Mouse (Mus musculus): Measurements from ENCODE around the gene Mup6. TPM values are rescaled to one million over a fixed set of nuclear protein-coding genes. Genes with fewer than 3 reads are reported as not detected.
"Not testable (repeated sequence)": the region's sequence is repeated elsewhere in the genome, so short reads cannot be mapped to it uniquely, and the experiment has no call there.

Gene Mup6
- total and polyA plus RNA-seq, 3 experiments, result not detected

DNA sequence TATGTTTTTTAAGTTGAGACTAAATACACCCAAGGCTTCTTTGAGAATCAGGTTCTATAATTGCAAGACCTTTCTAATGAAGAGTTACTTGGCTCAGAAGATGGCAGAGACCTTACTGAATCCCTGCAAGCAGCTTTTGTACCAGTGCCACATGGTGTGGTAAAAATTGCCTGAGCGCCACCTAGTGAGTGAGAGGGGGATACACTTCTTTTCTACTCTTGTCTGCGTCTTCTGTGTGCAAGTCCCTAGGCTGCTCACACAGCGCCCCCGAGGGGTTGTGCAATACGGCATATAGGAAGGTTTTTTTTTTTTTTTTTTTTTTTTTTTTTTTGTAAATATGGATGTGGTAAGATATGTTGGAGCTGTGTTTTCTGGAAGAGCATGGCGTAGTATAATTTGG lies 35.7 kb upstream of the Mup6 start:
- no peaks in the 10 kb centered on the region for H3K79me2 ChIP-seq (replicated peaks; ENCODE audit: control insufficient read depth, insufficient read depth, low read length)
- peak; percentile 55 to 74 for DNase-seq
- no peaks in the 10 kb centered on the region for H3K4me1 ChIP-seq (ENCODE audit: control insufficient read depth, insufficient read depth, low read length)
- TF ChIP-seq EP300 (IDR thresholded peaks at IDR 0.05; ENCODE audit: insufficient read depth, low read depth, low read length), result peak; percentile 45; the same call in 1 of the 2 replicates
- TF ChIP-seq POLR2A (IDR thresholded peaks at IDR 0.05; ENCODE audit: insufficient read depth, low read depth, low read length), result no peak
- peak; percentile 78 for TF ChIP-seq CTCF (IDR thresholded peaks at IDR 0.05)
- WGBS, result 14% methylated on average over 6 of the region's 6 CpGs
- intact Hi-C loops (cut with DNase I), result loop anchor here (5.0 kb wide), 1 partner anchor 56 kb away; no protein-coding TSS in a partner anchor
- H3K36me3 ChIP-seq (ENCODE audit: control insufficient read depth, insufficient read depth, low read length), result no peaks in the 10 kb centered on the region
- no peaks in the 10 kb centered on the region for H3K27me3 ChIP-seq (ENCODE audit: control insufficient read depth, insufficient read depth, low read length)
- no peak overlapping the region for H3K4me3 ChIP-seq
- H3K27ac ChIP-seq, result no peak overlapping the region
- no peak overlapping the region for H3K9ac ChIP-seq (ENCODE audit: low read depth, low read length)

DNA sequence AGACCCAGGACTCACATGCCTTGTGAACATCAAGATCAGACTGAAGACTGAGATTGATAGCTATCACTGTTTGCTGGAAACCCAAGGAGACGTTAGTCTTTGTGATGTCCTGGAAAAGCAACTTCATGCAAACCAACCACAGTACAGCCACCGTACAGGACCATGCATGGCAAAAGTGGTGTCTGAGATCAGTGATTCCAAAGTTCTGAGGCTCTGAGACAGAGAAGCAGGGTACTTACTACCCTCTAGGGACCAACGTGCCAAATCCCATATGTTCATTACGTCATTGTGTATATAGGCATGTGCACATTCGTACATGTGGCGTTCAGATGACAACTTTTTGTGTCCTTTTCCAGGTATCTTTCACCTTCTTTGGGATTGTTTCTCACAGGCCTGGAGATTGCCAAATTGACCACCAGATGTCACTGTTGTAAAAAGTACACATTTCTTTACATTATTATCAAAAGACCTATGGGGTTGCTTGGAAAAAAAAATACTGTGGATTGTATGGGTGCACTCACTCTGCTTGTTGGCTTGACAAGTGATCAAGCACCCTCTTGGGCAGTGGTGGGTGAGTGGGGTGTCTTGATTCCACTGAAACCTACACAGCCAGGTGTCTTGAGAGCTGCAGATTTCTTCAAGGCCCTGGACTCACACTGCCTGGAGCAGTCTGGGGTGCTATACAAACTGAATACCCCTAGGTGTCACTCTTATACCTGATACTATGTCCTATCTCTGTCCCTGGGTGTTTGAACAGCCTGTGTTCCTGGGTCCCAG lies 31.4 kb upstream of the Mup6 start:
- 47% methylated on average over 6 of the region's 6 CpGs for WGBS

DNA sequence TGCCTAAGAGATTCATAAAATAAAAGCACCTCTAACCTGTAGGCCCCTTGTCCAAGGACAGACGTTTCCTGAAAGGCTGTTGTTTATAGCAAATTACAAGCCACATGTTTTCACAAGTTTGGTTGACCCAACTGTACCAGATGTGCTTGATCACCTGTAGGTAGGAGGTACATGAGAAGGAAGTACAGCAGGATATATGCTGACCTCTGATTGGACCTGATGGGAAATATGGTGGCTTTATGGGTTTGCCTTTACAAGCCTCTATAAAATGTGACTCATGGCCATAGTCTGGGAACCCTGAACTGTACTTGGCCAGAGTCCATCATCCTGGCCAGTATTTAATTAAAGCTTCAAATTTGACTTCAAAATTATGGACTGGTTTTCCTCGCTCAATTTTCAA lies 26.6 kb upstream of the Mup6 start:
- no peak overlapping the region for H3K4me3 ChIP-seq
- no peaks in the 10 kb centered on the region for H3K36me3 ChIP-seq (ENCODE audit: control insufficient read depth, insufficient read depth, low read length)
- no peaks in the 10 kb centered on the region for H3K27me3 ChIP-seq (ENCODE audit: control insufficient read depth, insufficient read depth, low read length)
- intact Hi-C loops (cut with DNase I), result no loop called here
- 70% methylated on average over 2 of the region's 2 CpGs for WGBS
- DNase-seq, result no peak
- no peak overlapping the region for H3K9ac ChIP-seq (ENCODE audit: low read depth, low read length)
- TF ChIP-seq EP300 (IDR thresholded peaks at IDR 0.05; ENCODE audit: insufficient read depth, low read depth, low read length) (no peak), CTCF (IDR thresholded peaks at IDR 0.05) (no peak), POLR2A (IDR thresholded peaks at IDR 0.05; ENCODE audit: insufficient read depth, low read depth, low read length) (no peak)
- no peak overlapping the region for H3K27ac ChIP-seq
- H3K4me1 ChIP-seq (ENCODE audit: control insufficient read depth, insufficient read depth, low read length), result no peaks in the 10 kb centered on the region
- no peaks in the 10 kb centered on the region for H3K79me2 ChIP-seq (replicated peaks; ENCODE audit: control insufficient read depth, insufficient read depth, low read length)

More for the DNA sequence above, 31.4 kb upstream of the Mup6 start:
- intact Hi-C loops (cut with DNase I), result no loop called here
- Histone ChIP-seq H3K27me3 (ENCODE audit: control insufficient read depth, insufficient read depth, low read length) (no peaks in the 10 kb centered on the region), H3K36me3 (ENCODE audit: control insufficient read depth, insufficient read depth, low read length) (no peaks in the 10 kb centered on the region), H3K4me1 (ENCODE audit: control insufficient read depth, insufficient read depth, low read length) (no peaks in the 10 kb centered on the region), H3K4me3 (no peak overlapping the region), H3K79me2 (replicated peaks; ENCODE audit: control insufficient read depth, insufficient read depth, low read length) (no peaks in the 10 kb centered on the region), H3K9ac (ENCODE audit: low read depth, low read length) (no peak overlapping the region), H3K27ac (no peak overlapping the region)
- peak; percentile 51 for TF ChIP-seq CTCF (IDR thresholded peaks at IDR 0.05)
- TF ChIP-seq EP300 (IDR thresholded peaks at IDR 0.05; ENCODE audit: insufficient read depth, low read depth, low read length), result no peak
- TF ChIP-seq POLR2A (IDR thresholded peaks at IDR 0.05; ENCODE audit: insufficient read depth, low read depth, low read length), result no peak
- no peak for DNase-seq

DNA sequence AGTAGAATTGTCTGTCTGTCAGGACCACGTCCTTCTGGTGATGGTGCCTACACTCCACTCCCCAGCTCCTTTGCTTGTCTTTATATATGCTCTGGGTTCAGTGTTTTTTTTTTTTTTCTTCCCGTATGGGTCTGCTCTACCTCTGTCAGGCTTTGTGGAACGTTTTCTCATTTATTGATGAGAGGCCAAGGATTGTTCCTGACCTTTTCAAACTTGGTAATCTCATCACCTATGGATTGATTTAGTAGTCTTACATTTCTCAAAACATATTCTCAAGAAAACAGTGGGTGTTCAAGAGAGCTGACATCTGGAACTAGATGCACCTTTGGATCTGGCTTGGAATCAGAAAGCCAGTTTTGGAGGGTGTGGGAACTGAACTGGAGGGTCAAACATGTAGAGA lies 3.5 kb upstream of the Mup6 start, which contains the start of gene Mup4:
Mup4 (minus strand) TSS at position 101 of the 400 bp plus-strand sequence.
- no peaks in the 10 kb centered on the region for H3K27me3 ChIP-seq (ENCODE audit: control insufficient read depth, insufficient read depth, low read length)
- H3K4me1 ChIP-seq (ENCODE audit: control insufficient read depth, insufficient read depth, low read length), result no peaks in the 10 kb centered on the region
- H3K4me3 ChIP-seq, result no peak within 1 kb of the TSS
- no peak within 1 kb of the TSS for H3K9ac ChIP-seq (ENCODE audit: low read depth, low read length)
- no peaks in the 10 kb centered on the region for H3K79me2 ChIP-seq (replicated peaks; ENCODE audit: control insufficient read depth, insufficient read depth, low read length)
- TF ChIP-seq POLR2A (IDR thresholded peaks at IDR 0.05; ENCODE audit: insufficient read depth, low read depth, low read length) (no peak), CTCF (IDR thresholded peaks at IDR 0.05) (no peak)
- intact Hi-C loops (cut with DNase I), result no loop called here
- WGBS, result 68% methylated on average over 3 of the region's 3 CpGs
- no peaks in the 10 kb centered on the region for H3K36me3 ChIP-seq (ENCODE audit: control insufficient read depth, insufficient read depth, low read length)
- no peak for DNase-seq
- H3K27ac ChIP-seq, result no peak within 1 kb of the TSS

DNA sequence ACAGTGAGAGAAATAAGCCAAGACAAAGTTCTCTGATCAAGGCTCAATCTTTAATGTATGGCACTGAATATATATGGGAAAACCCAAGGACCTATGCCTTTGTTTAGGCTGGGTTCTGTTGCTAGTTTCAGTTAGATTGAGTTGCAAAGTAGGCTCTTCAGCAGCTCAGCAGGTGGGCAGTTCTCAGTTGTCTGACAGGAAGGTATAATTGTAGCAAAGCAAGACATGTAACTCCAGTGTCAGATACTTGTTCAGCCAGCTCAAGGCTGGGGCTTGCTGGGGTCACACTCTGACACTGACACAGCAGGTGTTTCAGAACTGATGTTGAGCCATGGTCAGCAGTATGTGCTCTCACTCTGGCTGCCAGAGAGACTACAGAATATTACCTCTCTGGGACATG lies 33.8 kb downstream of the Mup6 start:
- H3K27me3 ChIP-seq (ENCODE audit: control insufficient read depth, insufficient read depth, low read length); H3K9ac ChIP-seq (ENCODE audit: low read depth, low read length); H3K4me3 ChIP-seq; H3K36me3 ChIP-seq (ENCODE audit: control insufficient read depth, insufficient read depth, low read length); H3K79me2 ChIP-seq (replicated peaks; ENCODE audit: control insufficient read depth, insufficient read depth, low read length); H3K4me1 ChIP-seq (ENCODE audit: control insufficient read depth, insufficient read depth, low read length); DNase-seq; H3K27ac ChIP-seq; intact Hi-C loops (cut with DNase I): not testable (repeated sequence)

DNA sequence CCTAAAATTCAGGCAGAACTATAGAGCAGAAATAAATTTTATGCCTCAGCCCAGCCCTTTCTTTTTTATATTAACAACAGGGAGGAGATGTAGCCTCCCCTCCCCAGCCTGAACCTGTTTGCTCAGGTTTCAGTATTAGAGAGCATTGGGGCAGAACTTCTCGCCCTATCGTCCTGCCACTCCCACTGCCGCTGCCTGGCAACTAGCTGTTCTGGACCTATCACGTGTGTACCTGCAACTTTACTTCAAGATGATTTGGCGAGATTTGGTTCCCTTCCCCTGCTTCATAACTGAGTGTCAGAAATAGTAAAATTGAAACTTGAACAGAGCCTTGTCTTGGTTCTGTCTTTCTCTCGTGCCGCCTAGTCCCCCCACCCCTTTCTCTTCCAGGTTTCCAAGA lies 56.0 kb downstream of the Mup6 start:
- H3K79me2 ChIP-seq (replicated peaks; ENCODE audit: control insufficient read depth, insufficient read depth, low read length); H3K4me1 ChIP-seq (ENCODE audit: control insufficient read depth, insufficient read depth, low read length); intact Hi-C loops (cut with DNase I); H3K4me3 ChIP-seq; H3K36me3 ChIP-seq (ENCODE audit: control insufficient read depth, insufficient read depth, low read length); H3K27ac ChIP-seq; H3K27me3 ChIP-seq (ENCODE audit: control insufficient read depth, insufficient read depth, low read length); H3K9ac ChIP-seq (ENCODE audit: low read depth, low read length); DNase-seq: not testable (repeated sequence)
- WGBS, result 82% methylated on average over 7 of the region's 7 CpGs

DNA sequence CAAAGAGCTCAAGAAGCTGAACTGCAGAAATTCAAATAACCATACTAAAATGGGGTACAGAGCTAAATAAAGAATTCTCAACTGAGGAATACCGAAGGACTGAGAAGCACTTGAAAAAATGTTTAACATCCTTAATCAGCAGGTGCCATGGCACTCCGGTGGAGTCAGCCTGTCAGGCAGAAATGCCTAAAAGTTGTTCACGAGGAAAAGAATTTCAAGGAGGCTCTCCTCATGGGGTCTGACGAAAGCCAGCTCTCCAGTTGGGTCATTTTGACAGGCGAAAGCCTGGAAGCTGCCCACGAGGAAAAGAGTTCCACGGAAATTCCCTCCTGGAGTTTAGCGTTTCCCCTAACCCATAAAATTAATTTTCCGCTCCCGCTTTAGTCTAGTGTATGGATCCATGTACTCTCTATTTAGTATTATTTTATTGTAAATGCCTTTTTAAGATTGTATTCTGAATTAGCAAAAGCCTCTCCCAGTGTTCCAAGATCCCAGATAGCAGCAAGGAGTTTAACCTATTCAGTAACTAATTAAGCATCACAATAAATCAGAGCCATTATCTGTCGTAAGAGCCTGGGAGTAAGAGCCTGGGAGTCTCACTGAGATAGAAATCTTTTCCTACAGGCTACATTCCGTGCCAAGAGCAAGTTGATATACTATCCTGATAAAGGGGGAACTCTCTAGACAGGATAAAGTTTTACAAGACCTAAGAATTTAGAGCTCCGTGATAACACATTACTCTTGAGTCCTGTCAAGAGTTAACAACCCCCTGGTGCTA lies 65.4 kb downstream of the Mup6 start:
- WGBS, result 62% methylated on average over 13 of the region's 13 CpGs
- H3K27ac ChIP-seq; H3K9ac ChIP-seq (ENCODE audit: low read depth, low read length); H3K4me1 ChIP-seq (ENCODE audit: control insufficient read depth, insufficient read depth, low read length); DNase-seq; H3K4me3 ChIP-seq; H3K27me3 ChIP-seq (ENCODE audit: control insufficient read depth, insufficient read depth, low read length); intact Hi-C loops (cut with DNase I); H3K36me3 ChIP-seq (ENCODE audit: control insufficient read depth, insufficient read depth, low read length); H3K79me2 ChIP-seq (replicated peaks; ENCODE audit: control insufficient read depth, insufficient read depth, low read length): not testable (repeated sequence)

All from heart, adult 2 months (tissue).